Mouse (Mus musculus) midbrain, embryonic 16.5 days (tissue): Measurements from ENCODE around the gene Zbtb20. TPM values are rescaled to one million over a fixed set of nuclear protein-coding genes. Genes with fewer than 3 reads are reported as not detected.

Experiments used
- ATAC-seq: fragments of 200-750 bp; cut with Nextera tagmentation; 2 replicates; pipeline ENCODE4 v1.8.0; 2017; ENCODE audit warnings: moderate TSS enrichment
- H3K27ac ChIP-seq: fragments of 300-500 bp; sonication (generic); 2 replicates; pipeline ENCODE4 v1.5.1; 2014; ENCODE audit warnings: mild to moderate bottlenecking, low read length, mixed read lengths
- H3K27me3 ChIP-seq: fragments of 300-500 bp; sonication (generic); 2 replicates; pipeline ENCODE4 v1.6.1; 2014; ENCODE audit warnings: low read depth, low read length, mixed read lengths; ENCODE audit not compliant: control insufficient read depth, insufficient read depth
- H3K36me3 ChIP-seq: fragments of 300-500 bp; sonication (generic); 2 replicates; pipeline ENCODE4 v1.6.1; 2014; ENCODE audit warnings: mild to moderate bottlenecking, low read length, moderate library complexity, mixed read lengths; ENCODE audit not compliant: control insufficient read depth, insufficient read depth
- H3K4me1 ChIP-seq: fragments of 300-500 bp; sonication (generic); 2 replicates; pipeline ENCODE4 v1.6.1; 2014; ENCODE audit warnings: mild to moderate bottlenecking, low read length, mixed read lengths; ENCODE audit not compliant: control insufficient read depth, insufficient read depth
- H3K4me2 ChIP-seq: fragments of 300-500 bp; sonication (generic); 2 replicates; pipeline ENCODE4 v1.6.1; 2014; ENCODE audit warnings: mild to moderate bottlenecking, low read length, mixed read lengths
- H3K4me3 ChIP-seq: fragments of 300-500 bp; sonication (generic); 2 replicates; pipeline ENCODE4 v1.5.1; 2014; ENCODE audit warnings: low read depth, mild to moderate bottlenecking, low read length, moderate library complexity, mixed read lengths
- H3K9ac ChIP-seq: fragments of 300-500 bp; sonication (generic); 2 replicates; pipeline ENCODE4 v1.6.1; 2014; ENCODE audit warnings: low read depth, low read length, mixed read lengths
- H3K9me3 ChIP-seq: fragments of 300-500 bp; sonication (generic); replicated peaks from 2 replicates; pipeline ENCODE4 v1.6.1; 2014; ENCODE audit warnings: mild to moderate bottlenecking, low read length, mixed read lengths; ENCODE audit not compliant: control insufficient read depth, poor library complexity, severe bottlenecking
- WGBS: fragments of 180-500 bp; shearing (Covaris S2); extraction: QIAGEN DNeasy Blood & Tissue Kit; methylation state at CpG from one replicate; pipeline ENCODE4 v1.1.7; 2014; 5-methylcytosine and 5-hydroxymethylcytosine counted together
- polyA plus RNA-seq: library from polyadenylated mRNA; unstranded; fragments of >200 nt; fragmentation: Nextera tagmentation; extraction: Ambion mirVana; gene quantifications from 2 replicates; pipeline ENCODE4 v1.2.1, GENCODE M21; 2015

Gene Zbtb20
- polyA plus RNA-seq, 1 experiment from 2014 or later, result 60.7 TPM

- no peaks in the 10 kb centered on the region for H3K27me3 ChIP-seq
- H3K36me3 ChIP-seq, result no peaks in the 10 kb centered on the region
- H3K4me2 ChIP-seq, result no peak overlapping the region
- H3K4me1 ChIP-seq, result peaks cover 5% of the 10 kb centered on the region; the same call in 1 of the 2 replicates
- ATAC-seq, result no peak
- no peak overlapping the region for H3K4me3 ChIP-seq
- no peak overlapping the region for H3K9ac ChIP-seq
- 79% methylated on average over 1 of the region's 1 CpGs for WGBS
- H3K9me3 ChIP-seq, result no peaks in the 10 kb centered on the region
- no peak overlapping the region for H3K27ac ChIP-seq
Measured at GRCm38 (mm10) chr16:43333265-43333664, 457.6 kb downstream of the Zbtb20 start.

- H3K4me1 ChIP-seq, result peaks cover 5% of the 10 kb centered on the region; the same call in 1 of the 2 replicates
- no peaks in the 10 kb centered on the region for H3K36me3 ChIP-seq
- 26% methylated on average over 11 of the region's 11 CpGs for WGBS
- peak overlapping the region; percentile 10; the same call in 1 of the 2 replicates for H3K4me2 ChIP-seq
- no peak overlapping the region for H3K9ac ChIP-seq
- H3K9me3 ChIP-seq, result no peaks in the 10 kb centered on the region
- H3K4me3 ChIP-seq, result no peak overlapping the region
- no peaks in the 10 kb centered on the region for H3K27me3 ChIP-seq
- ATAC-seq, result no peak
- H3K27ac ChIP-seq, result 0 out of 2 replicates have a peak overlapping the region, but pooled peaks have one; percentile 7
Measured at GRCm38 (mm10) chr16:43334411-43335150, 458.9 kb downstream of the Zbtb20 start.

DNA sequence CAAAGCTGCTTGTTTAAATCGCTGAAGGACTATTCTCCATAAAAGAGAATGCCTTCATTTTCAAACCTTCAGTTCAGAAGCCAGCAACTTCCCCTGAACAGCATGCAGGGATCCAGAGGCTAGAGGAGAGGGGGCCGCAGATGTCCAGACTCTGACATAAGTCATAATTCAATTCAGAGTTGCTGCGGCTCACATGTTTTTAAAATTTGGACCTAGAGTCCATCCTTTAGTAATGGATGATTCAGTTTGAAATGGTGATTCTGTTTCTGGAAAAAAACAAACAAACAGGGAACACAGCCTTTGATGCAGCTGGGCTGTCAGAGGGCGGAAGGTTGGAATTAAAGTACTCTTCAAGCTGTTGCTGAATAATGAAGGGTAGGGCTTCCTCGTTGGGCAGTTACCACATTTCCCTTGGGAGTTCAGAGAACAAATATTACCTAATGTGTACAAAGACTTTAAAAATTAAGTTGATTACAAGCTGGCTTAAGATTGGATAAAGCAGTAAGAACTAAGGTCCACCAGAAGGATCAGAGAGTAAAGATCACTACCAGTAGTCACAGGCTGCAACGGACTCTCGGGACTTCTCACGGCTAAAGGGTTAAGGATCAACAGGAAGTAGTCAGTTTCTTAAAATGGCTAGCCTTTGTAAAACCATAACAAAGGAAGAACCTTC lies 459.6 kb downstream of the Zbtb20 start:
- WGBS, result 68% methylated on average over 8 of the region's 8 CpGs
- Histone ChIP-seq H3K9ac (no peak overlapping the region), H3K9me3 (no peaks in the 10 kb centered on the region), H3K4me1 (peaks cover 5% of the 10 kb centered on the region; the same call in 1 of the 2 replicates), H3K4me3 (no peak overlapping the region), H3K27me3 (no peaks in the 10 kb centered on the region), H3K36me3 (no peaks in the 10 kb centered on the region), H3K27ac (peak overlapping the region; percentile 9), H3K4me2 (no peak overlapping the region)
- no peak for ATAC-seq

- Histone ChIP-seq H3K9ac (no peak overlapping the region), H3K27me3 (no peaks in the 10 kb centered on the region), H3K36me3 (no peaks in the 10 kb centered on the region), H3K4me3 (no peak overlapping the region), H3K27ac (no peak overlapping the region), H3K4me2 (no peak overlapping the region), H3K9me3 (no peaks in the 10 kb centered on the region), H3K4me1 (peaks cover 5% of the 10 kb centered on the region; the same call in 1 of the 2 replicates)
- no peak for ATAC-seq
- 94% methylated on average over 4 of the region's 4 CpGs for WGBS
Measured at GRCm38 (mm10) chr16:43335824-43336215, 460.1 kb downstream of the Zbtb20 start.

DNA sequence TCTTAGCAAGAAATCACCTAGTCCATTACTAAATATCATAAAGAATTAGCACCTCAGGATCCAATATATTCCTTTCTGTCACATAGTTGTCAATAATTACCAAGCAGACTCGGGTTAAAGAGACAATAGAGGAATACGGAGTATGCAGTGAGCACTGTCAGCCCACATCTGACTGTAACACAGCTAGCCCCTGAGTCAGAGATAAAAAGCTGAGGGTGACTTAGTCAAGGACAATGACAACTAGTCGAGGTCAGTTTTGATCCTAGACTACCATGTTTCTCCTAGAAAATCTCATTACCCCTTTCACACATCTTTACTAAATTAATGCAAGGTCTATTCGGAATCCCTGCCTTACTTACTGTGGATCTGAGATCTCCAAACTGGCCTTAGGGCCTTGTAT lies 465.0 kb downstream of the Zbtb20 start:
- H3K27ac ChIP-seq, result no peak overlapping the region
- no peaks in the 10 kb centered on the region for H3K9me3 ChIP-seq
- no peak overlapping the region for H3K9ac ChIP-seq
- H3K27me3 ChIP-seq, result no peaks in the 10 kb centered on the region
- H3K4me3 ChIP-seq, result no peak overlapping the region
- no peak overlapping the region for H3K4me2 ChIP-seq
- H3K36me3 ChIP-seq, result no peaks in the 10 kb centered on the region
- no peak for ATAC-seq
- H3K4me1 ChIP-seq, result no peaks in the 10 kb centered on the region; the same call in 1 of the 2 replicates
- WGBS, result 77% methylated on average over 4 of the region's 4 CpGs

DNA sequence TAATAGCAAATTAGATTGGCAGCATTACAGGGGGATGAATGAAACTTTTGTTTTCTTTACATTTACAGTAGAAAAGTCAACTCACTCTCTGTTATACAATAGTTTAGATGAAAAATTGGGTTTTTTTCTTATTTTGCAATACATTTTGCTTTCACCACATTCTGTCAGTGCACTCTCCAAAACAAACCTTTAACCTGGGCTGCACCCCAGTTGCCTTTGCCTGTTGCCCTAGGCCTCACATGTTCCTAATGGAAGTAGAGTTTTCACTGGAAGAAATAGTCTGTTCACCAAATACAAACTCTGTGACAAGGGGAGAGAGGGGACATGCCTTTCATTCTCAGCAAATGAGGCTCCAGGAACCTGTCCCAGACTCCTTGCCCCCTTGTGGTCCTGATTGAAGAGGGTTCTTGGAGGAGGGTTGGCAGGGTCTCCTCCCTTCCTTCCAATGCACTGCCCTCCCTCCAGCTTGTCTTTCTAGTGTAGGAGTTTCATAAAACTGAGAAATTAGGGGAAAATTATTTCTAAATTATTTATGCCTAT lies 466.3 kb downstream of the Zbtb20 start:
- H3K9me3 ChIP-seq, result no peaks in the 10 kb centered on the region
- no peak for ATAC-seq

DNA sequence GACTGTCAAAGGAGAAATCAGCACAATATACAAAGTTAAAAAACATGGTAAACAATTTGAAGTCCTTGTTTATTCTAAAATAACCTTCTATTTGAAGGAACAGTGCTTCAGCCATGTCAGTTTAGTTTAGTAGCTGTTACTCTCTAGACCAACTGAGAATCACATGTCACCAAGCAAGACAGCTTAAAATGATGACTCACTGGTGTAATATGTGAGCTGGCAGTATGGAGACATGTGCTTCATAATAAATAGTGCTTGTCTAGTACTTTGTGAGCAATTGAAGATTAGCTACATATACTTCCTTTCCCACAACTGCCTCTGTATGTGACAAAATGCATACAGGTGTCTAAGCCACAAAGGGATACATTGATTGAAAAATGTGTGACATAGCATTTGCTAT lies 470.4 kb downstream of the Zbtb20 start:
- Histone ChIP-seq H3K4me1 (no peaks in the 10 kb centered on the region), H3K36me3 (no peaks in the 10 kb centered on the region), H3K27me3 (no peaks in the 10 kb centered on the region), H3K9ac (no peak overlapping the region), H3K4me2 (no peak overlapping the region), H3K9me3 (no peaks in the 10 kb centered on the region), H3K4me3 (no peak overlapping the region), H3K27ac (no peak overlapping the region)
- ATAC-seq, result no peak

More for the DNA sequence above, 466.3 kb downstream of the Zbtb20 start:
- Histone ChIP-seq H3K36me3 (no peaks in the 10 kb centered on the region), H3K4me1 (no peaks in the 10 kb centered on the region), H3K4me3 (no peak overlapping the region), H3K9ac (no peak overlapping the region), H3K27me3 (no peaks in the 10 kb centered on the region), H3K4me2 (no peak overlapping the region), H3K27ac (no peak overlapping the region)

- Histone ChIP-seq H3K27me3 (no peaks in the 10 kb centered on the region), H3K4me3 (no peak overlapping the region), H3K36me3 (no peaks in the 10 kb centered on the region), H3K4me2 (no peak overlapping the region), H3K9ac (no peak overlapping the region), H3K9me3 (no peaks in the 10 kb centered on the region), H3K27ac (no peak overlapping the region), H3K4me1 (no peaks in the 10 kb centered on the region)
- no peak for ATAC-seq
- 66% methylated on average over 9 of the region's 9 CpGs for WGBS
Measured at GRCm38 (mm10) chr16:43355776-43356645, 480.3 kb downstream of the Zbtb20 start.
